9 mouse cellular contexts compared by ENCODE assay signal in genomic region chr15:99139669-99140068, GRCm38 (mm10). TPM values are rescaled to one million over a fixed set of nuclear protein-coding genes. Genes with fewer than 3 reads are reported as not detected.
DNase-seq lines count a peak whose midpoint lies in the region; ATAC-seq lines count a peak whose summit lies in the region.
"Had no signal": no experiment of that assay in that cellular context is flagged by ENCODE, and none has a peak within 500 bp of the region (broad histone marks: within the 10 kb centered on the region; RNA-seq: fewer than 3 reads in every experiment).

No protein-coding gene starts in this region.

- H3K27me3 ChIP-seq in liver, embryonic 13.5 days = no peaks in the 10 kb centered on the region

- no peaks in the 10 kb centered on the region for H3K9me3 ChIP-seq in liver, embryonic 13.5 days (replicated peaks)

- peaks cover 26% of the 10 kb centered on the region for H3K4me1 ChIP-seq in liver, embryonic 13.5 days (replicated peaks)

- no peak for ATAC-seq in liver, embryonic 13.5 days (ENCODE audit: low read depth)

- no peak overlapping the region for H3K4me2 ChIP-seq in liver, embryonic 13.5 days

- H3K4me3 ChIP-seq in liver, embryonic 13.5 days (replicated peaks) = no peak overlapping the region

- peaks cover 15% of the 10 kb centered on the region for H3K36me3 ChIP-seq in liver, embryonic 13.5 days

- no peak overlapping the region for H3K9ac ChIP-seq in liver, embryonic 13.5 days

- H3K27ac ChIP-seq in liver, embryonic 13.5 days = no peak overlapping the region

- 60% methylated on average over 6 of the region's 6 CpGs for WGBS in liver, embryonic 13.5 days (ENCODE audit: insufficient replicate concordance)

- peak; percentile 40 to 85 for DNase-seq in adrenal gland, adult (ENCODE audit: inconsistent age in 2 of 2, low spot score in 1 of 2)
- no peak for DNase-seq in adrenal gland, adult 8-10 months
- peak; percentile 23 to 69 for DNase-seq in spleen, postnatal 10 days (ENCODE audit: low spot score in 2 of 2)
- DNase-seq in spleen, postnatal 36 days (ENCODE audit: low spot score in 2 of 2) = no peak
- peak; percentile 54 for DNase-seq in embryo, embryonic 9.5 days (ENCODE audit: extremely low spot score)
- peak; percentile 64 for DNase-seq in heart, postnatal 4 days
- DNase-seq in liver, embryonic 13.5 days = peak; percentile 19
- peak; percentile 59 for DNase-seq in thymus, postnatal 0 days (ENCODE audit: low spot score)

RNA-seq across cellular contexts. Expression of gene Spats2, which starts 14.0 kb away (rescaled TPM):
- 10 to 100 TPM; 13.9 to 20.1 (median 17.6) TPM for total RNA-seq in adrenal gland, adult 8-10 months (2022)
- 10 to 100 TPM; 24.8 to 28.3 TPM for total RNA-seq in heart, postnatal 4 days (2021)
- polyA plus RNA-seq in liver, embryonic 13.5 days (2015; fragmentation: Nextera tagmentation; extraction: Ambion mirVana) = 11.5 and 14.4 TPM in 2 replicates
- 30.2 and 31.1 TPM in 2 replicates for polyA plus RNA-seq in thymus, postnatal 0 days (2015; fragmentation: Nextera tagmentation; extraction: Ambion mirVana)

RNA-seq across cellular contexts. Expression of gene Dnajc22, which starts 46.7 kb away (rescaled TPM):
- total RNA-seq in adrenal gland, adult 8-10 months (2022) = 1 to 10 TPM in 2 of 4 experiments, under 1 TPM in 2; 0.37 to 1.6 (median 1.2) TPM
- total RNA-seq in heart, postnatal 4 days (2021) = 1 to 10 TPM in 1 of 2 experiments, under 1 TPM in 1; 0.79 to 1.2 TPM
- polyA plus RNA-seq in liver, embryonic 13.5 days (2015; fragmentation: Nextera tagmentation; extraction: Ambion mirVana) = 14.6 and 16.9 TPM in 2 replicates
- 0.13 and 0.22 TPM in 2 replicates for polyA plus RNA-seq in thymus, postnatal 0 days (2015; fragmentation: Nextera tagmentation; extraction: Ambion mirVana)

RNA-seq across cellular contexts. Expression of gene C1ql4, which starts 52.1 kb away (rescaled TPM):
- total RNA-seq in adrenal gland, adult 8-10 months (2022) = not detected
- under 1 TPM in 1 of 2 experiments, not detected in 1; 0.19 TPM for total RNA-seq in heart, postnatal 4 days (2021)
- not detected in 2 replicates for polyA plus RNA-seq in liver, embryonic 13.5 days (2015; fragmentation: Nextera tagmentation; extraction: Ambion mirVana)
- 0.18 TPM in 1 of 2 replicates, not detected in the other for polyA plus RNA-seq in thymus, postnatal 0 days (2015; fragmentation: Nextera tagmentation; extraction: Ambion mirVana)
- total RNA-seq: layer of hippocampus, postnatal 25 days had no signal

Comparison
In these comparisons a context has a peak if more than half of its experiments do, and no peak if none do; other contexts are left out.
1. DNase-seq: peak in adrenal gland, adult (2 of 2), spleen, postnatal 10 days (2 of 2), embryo, embryonic 9.5 days (single experiment), heart, postnatal 4 days (single experiment), liver, embryonic 13.5 days (single experiment) and thymus, postnatal 0 days (single experiment); none in adrenal gland, adult 8-10 months (single experiment) and spleen, postnatal 36 days (0 of 2).